Mouse (Mus musculus) MEL (cell line): ENCODE results near the gene Slc4a1. TPM values are rescaled to one million over a fixed set of nuclear protein-coding genes. Genes with fewer than 3 reads are reported as not detected.

Experiments
- DNase-seq: peaks from one replicate; pipeline ENCODE4 v3.0.0; 2011; ENCODE audit warnings: low read depth, low spot score
- H3K27ac ChIP-seq: 2 replicates; pipeline ENCODE4 v1.5.1; 2012; ENCODE audit warnings: low read depth, mild to moderate bottlenecking, control low read depth, low read length, moderate library complexity; ENCODE audit not compliant: control insufficient read depth
- H3K27me3 ChIP-seq, 2 experiments: fragments of 150-350 bp in 1 of 2; sonication (generic) in 1 of 2; 2 replicates each; pipeline ENCODE4 v1.6.1; 2012; ENCODE audit warnings: low read length in 2 of 2, mild to moderate bottlenecking in 2 of 2, improper control_type of control experiment in 1 of 2, moderate library complexity in 1 of 2; ENCODE audit not compliant: insufficient read depth in 2 of 2, control insufficient read depth in 1 of 2
- H3K36me3 ChIP-seq, 2 experiments: 2 replicates each; pipeline ENCODE4 v1.6.1; 2012 to 2014; ENCODE audit warnings: low read length in 2 of 2, improper control_type of control experiment in 1 of 2, inconsistent platforms in 1 of 2, mild to moderate bottlenecking in 1 of 2; ENCODE audit not compliant: insufficient read depth in 2 of 2, control insufficient read depth in 1 of 2
- H3K4me1 ChIP-seq, 2 experiments: fragments of 150-350 bp in 1 of 2; sonication (generic) in 1 of 2; 2 replicates each; pipeline ENCODE4 v1.6.1; 2012; ENCODE audit warnings: low read length in 2 of 2, improper control_type of control experiment in 1 of 2, mild to moderate bottlenecking in 1 of 2; ENCODE audit not compliant: insufficient read depth in 2 of 2, control insufficient read depth in 1 of 2
- H3K4me3 ChIP-seq, 2 experiments: fragments of 150-350 bp in 1 of 2; sonication (generic) in 1 of 2; 2 replicates each; pipeline ENCODE4 v1.5.1; 2012; ENCODE audit warnings: low read depth in 2 of 2, low read length in 2 of 2, mild to moderate bottlenecking in 2 of 2, moderate library complexity in 2 of 2, control low read depth in 1 of 2, improper control_type of control experiment in 1 of 2; ENCODE audit not compliant: control insufficient read depth in 1 of 2, insufficient read depth in 1 of 2
- H3K79me2 ChIP-seq: 2 replicates; pipeline ENCODE4 v1.6.1; 2012; ENCODE audit warnings: mild to moderate bottlenecking, low read length, moderate library complexity; ENCODE audit not compliant: control insufficient read depth, poor library complexity, insufficient read depth
- H3K9ac ChIP-seq: 2 replicates; pipeline ENCODE4 v1.6.1; 2012; ENCODE audit warnings: low read depth, mild to moderate bottlenecking, control low read depth, low read length, moderate library complexity; ENCODE audit not compliant: control insufficient read depth, poor library complexity, severe bottlenecking
- H3K9me3 ChIP-seq: fragments of 150-350 bp; sonication (generic); replicated peaks from 2 replicates; pipeline ENCODE4 v1.6.1; 2012; ENCODE audit warnings: mild to moderate bottlenecking, low read length, improper control_type of control experiment, moderate library complexity; ENCODE audit not compliant: insufficient read depth
- BHLHE40 ChIP-seq: IDR thresholded peaks from 2 replicates; pipeline ENCODE4 v1.6.1; 2012; ENCODE audit warnings: low read depth, mild to moderate bottlenecking, inconsistent platforms, low read length, improper control_type of control experiment, borderline replicate concordance
- CHD1 ChIP-seq: IDR thresholded peaks from 2 replicates; pipeline ENCODE4 v1.6.1; 2012; ENCODE audit warnings: low read depth, mild to moderate bottlenecking, inconsistent platforms, low read length, improper control_type of control experiment
- E2F4 ChIP-seq: IDR thresholded peaks from 2 replicates; pipeline ENCODE4 v1.6.1; 2011; ENCODE audit warnings: low read depth, low read length, improper control_type of control experiment, borderline replicate concordance
- ELF1 ChIP-seq: IDR thresholded peaks from 2 replicates; pipeline ENCODE4 v1.6.1; 2014; ENCODE audit warnings: low read depth, mild to moderate bottlenecking, inconsistent platforms, low read length, improper control_type of control experiment, moderate library complexity
- EP300 ChIP-seq, 2 experiments: IDR thresholded peaks; 2 replicates each; pipeline ENCODE4 v1.6.1; 2011; ENCODE audit warnings: improper control_type of control experiment in 2 of 2, low read length in 2 of 2, low read depth in 1 of 2, mild to moderate bottlenecking in 1 of 2
- ETS1 ChIP-seq: IDR thresholded peaks from 2 replicates; pipeline ENCODE4 v1.6.1; 2012; ENCODE audit warnings: low read depth, mild to moderate bottlenecking, inconsistent platforms, low read length, improper control_type of control experiment, moderate library complexity
- GABPA ChIP-seq: IDR thresholded peaks from 2 replicates; pipeline ENCODE4 v1.6.1; 2012; ENCODE audit warnings: low read depth, mild to moderate bottlenecking, inconsistent platforms, low read length, improper control_type of control experiment, moderate library complexity
- HCFC1 ChIP-seq: IDR thresholded peaks from 2 replicates; pipeline ENCODE4 v1.6.1; 2012; ENCODE audit warnings: low read depth, mild to moderate bottlenecking, inconsistent platforms, low read length, improper control_type of control experiment, moderate library complexity
- JUND ChIP-seq: IDR thresholded peaks from 2 replicates; pipeline ENCODE4 v1.6.1; 2011; ENCODE audit warnings: low read depth, mild to moderate bottlenecking, improper control_type of control experiment, low read length
- KAT2A ChIP-seq: conservative IDR thresholded peaks from 2 replicates; pipeline ENCODE4 v1.6.1; 2012; ENCODE audit warnings: low read depth, low read length, improper control_type of control experiment, inconsistent platforms
- MAFK ChIP-seq: IDR thresholded peaks from 2 replicates; pipeline ENCODE4 v1.6.1; 2011; ENCODE audit warnings: low read depth, mild to moderate bottlenecking, low read length, improper control_type of control experiment, borderline replicate concordance
- MAZ ChIP-seq: IDR thresholded peaks from 2 replicates; pipeline ENCODE4 v1.6.1; 2012; ENCODE audit warnings: low read depth, mild to moderate bottlenecking, inconsistent platforms, low read length, improper control_type of control experiment
- MYB ChIP-seq: IDR thresholded peaks from 2 replicates; pipeline ENCODE4 v1.6.1; 2011; ENCODE audit warnings: mild to moderate bottlenecking, low read depth, low read length, improper control_type of control experiment
- NRF1 ChIP-seq: IDR thresholded peaks from 2 replicates; pipeline ENCODE4 v1.6.1; 2014; ENCODE audit warnings: low read depth, mild to moderate bottlenecking, inconsistent platforms, low read length, improper control_type of control experiment, moderate library complexity; ENCODE audit not compliant: poor library complexity, insufficient read depth, severe bottlenecking
- POLR2AphosphoS2 ChIP-seq: IDR thresholded peaks from 2 replicates; pipeline ENCODE4 v1.6.1; 2011; ENCODE audit warnings: low read length, improper control_type of control experiment
- SMC3 ChIP-seq: IDR thresholded peaks from 2 replicates; pipeline ENCODE4 v1.6.1; 2011; ENCODE audit warnings: low read depth, low read length, improper control_type of control experiment
- TBP ChIP-seq: IDR thresholded peaks from 2 replicates; pipeline ENCODE4 v1.8.0; 2011; ENCODE audit warnings: low read depth, low read length, improper control_type of control experiment
- UBTF ChIP-seq: IDR thresholded peaks from 2 replicates; pipeline ENCODE4 v1.6.1; 2012; ENCODE audit warnings: low read depth, mild to moderate bottlenecking, inconsistent platforms, low read length, improper control_type of control experiment, moderate library complexity, borderline replicate concordance; ENCODE audit not compliant: insufficient read depth
- ZC3H11A ChIP-seq: IDR thresholded peaks from 2 replicates; pipeline ENCODE4 v1.6.1; 2012; ENCODE audit warnings: low read depth, mild to moderate bottlenecking, inconsistent platforms, low read length, improper control_type of control experiment
- ZKSCAN1 ChIP-seq: IDR thresholded peaks from 2 replicates; pipeline ENCODE4 v1.6.1; 2012; ENCODE audit warnings: low read depth, mild to moderate bottlenecking, inconsistent platforms, low read length, improper control_type of control experiment, moderate library complexity
- polyA plus RNA-seq, 2 experiments: library from polyadenylated mRNA; stranded (reverse) in 1 of 2; unstranded in 1 of 2; fragments of >175 nt in 1 of 2; fragments of >200 nt in 1 of 2; gene quantifications; 2 replicates each; pipeline versions ENCODE4 v1.2.1 to v1.2.4; 2012; ENCODE audit warnings: low replicate concordance in 2 of 2, low read depth in 1 of 2; ENCODE audit not compliant: insufficient read length in 2 of 2, insufficient read depth in 1 of 2, missing spikeins in 1 of 2
- total RNA-seq: library from RNA; depleted of rRNA; stranded (reverse); fragments of 300-350 nt; gene quantifications from 2 replicates; pipeline ENCODE4 v1.2.3, GENCODE M21; 2012

Gene Slc4a1
- total and polyA plus RNA-seq, 3 experiments, result 0.23 to 0.35 TPM; not detected in 1

GRCm38 (mm10) chr11:102327250-102327649 lies 38.8 kb downstream of the Slc4a1 start:
- H3K9ac ChIP-seq, result no peak overlapping the region
- H3K79me2 ChIP-seq, result no peaks in the 10 kb centered on the region
- H3K4me3 ChIP-seq, result no peak overlapping the region
- H3K27ac ChIP-seq, result no peak overlapping the region
- H3K36me3 ChIP-seq, result no peaks in the 10 kb centered on the region
- H3K27me3 ChIP-seq, result peaks cover 17 to 28% of the 10 kb centered on the region in 2 experiments
- no peak for TF ChIP-seq UBTF
- no peak for TF ChIP-seq MYB
- TF ChIP-seq E2F4, result no peak
- TF ChIP-seq JUND, result no peak
- no peak for TF ChIP-seq MAFK
- TF ChIP-seq HCFC1, result no peak
- no peak for TF ChIP-seq CHD1
- no peak for TF ChIP-seq ELF1
- TF ChIP-seq TBP, result no peak
- no peak for TF ChIP-seq MAZ
- no peak for TF ChIP-seq POLR2AphosphoS2
- H3K9me3 ChIP-seq, result no peaks in the 10 kb centered on the region
- no peak for DNase-seq
- no peaks in the 10 kb centered on the region for H3K4me1 ChIP-seq

GRCm38 (mm10) chr11:102323516-102323915 lies 42.5 kb downstream of the Slc4a1 start:
- TF ChIP-seq SMC3 (no peak), BHLHE40 (no peak), TBP (no peak), ZC3H11A (no peak), GABPA (no peak), ZKSCAN1 (no peak), ETS1 (no peak), EP300 (IDR thresholded peaks at IDR 0.05; ENCODE audit: low read depth in 1 of 2, low read length in 2 of 2) (no peak), KAT2A (no peak), NRF1 (no peak)
- peaks cover 0 to 3% of the 10 kb centered on the region in 2 experiments; a peak in 1 of 4 replicates for H3K36me3 ChIP-seq
- no peak overlapping the region for H3K9ac ChIP-seq
- H3K79me2 ChIP-seq, result peaks cover 15% of the 10 kb centered on the region
- DNase-seq, result no peak
- no peak overlapping the region for H3K4me3 ChIP-seq
- H3K9me3 ChIP-seq, result no peaks in the 10 kb centered on the region
- H3K4me1 ChIP-seq, result peaks cover 0 to 6% of the 10 kb centered on the region in 2 experiments; a peak in 2 of 4 replicates
- peaks cover 12 to 17% of the 10 kb centered on the region in 2 experiments for H3K27me3 ChIP-seq
- no peak overlapping the region for H3K27ac ChIP-seq
